Mouse (Mus musculus) kidney, postnatal 36 days (tissue): ENCODE measurements at regions not wholly inside any gene's neighbourhood (a gene's known extent, or its start where the extent isn't known, plus 50 kb on each side); places are given as distances from the start of the nearest gene placed in this dataset.

Experiments used
- DNase-seq, 2 experiments: peaks; one replicate each; pipeline ENCODE4 v3.0.0; 2021 to 2022; ENCODE audit warnings: mixed read lengths in 2 of 2

GRCm38 (mm10) chr11:112982802-112983591, 201.0 kb downstream of the Sox9 start:
- no peak for DNase-seq

DNA sequence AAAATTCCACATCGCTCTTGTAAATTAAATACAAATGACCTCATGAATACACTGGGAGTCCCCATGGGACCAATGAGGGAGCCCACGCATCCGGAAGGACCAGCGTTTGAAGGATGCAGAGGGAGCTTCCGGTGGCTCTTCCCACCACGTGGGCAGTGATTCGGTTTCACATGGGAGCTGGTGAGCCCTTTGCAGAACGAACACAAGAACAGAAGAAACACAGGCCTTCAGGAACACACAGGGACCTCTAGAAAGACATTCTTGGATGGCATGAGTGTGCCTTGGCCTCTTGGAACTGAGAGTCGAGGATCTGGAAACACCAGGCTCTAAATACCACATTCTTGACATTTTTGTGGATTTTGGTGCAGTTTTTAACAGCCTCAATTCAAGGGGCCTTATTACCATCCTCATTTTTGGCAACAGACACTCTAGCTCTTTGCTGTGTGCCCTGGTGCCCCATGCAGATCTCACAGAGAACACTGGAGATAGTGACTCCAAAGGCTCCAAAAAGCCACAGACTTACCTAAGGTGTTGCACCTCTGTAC, 204.1 kb downstream of the Sox9 start:
- no peak for DNase-seq

DNA sequence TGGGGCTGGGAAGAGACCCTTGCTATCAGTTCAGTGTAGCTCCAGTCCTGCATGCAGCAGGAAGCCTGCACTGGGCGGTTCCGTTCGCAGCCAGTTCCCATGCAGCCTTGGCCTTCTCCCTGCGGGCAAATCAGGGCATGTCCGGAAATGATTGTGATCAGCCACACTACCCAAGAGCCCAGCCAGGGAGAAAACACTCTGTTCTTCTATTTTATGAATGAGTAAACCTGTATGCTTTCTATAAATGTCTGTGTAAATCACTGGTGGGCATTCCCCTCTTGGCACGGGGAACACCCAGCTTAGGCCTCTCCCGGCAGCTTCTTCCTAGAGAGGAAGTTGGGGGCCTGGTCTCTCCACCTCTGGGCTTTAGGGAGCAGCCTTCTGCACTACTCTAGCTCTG, 205.8 kb downstream of the Sox9 start:
- peak; percentile 11 to 50 for DNase-seq

- no peak for DNase-seq
Measured at GRCm38 (mm10) chr11:112988900-112989299, 206.9 kb downstream of the Sox9 start.

DNA sequence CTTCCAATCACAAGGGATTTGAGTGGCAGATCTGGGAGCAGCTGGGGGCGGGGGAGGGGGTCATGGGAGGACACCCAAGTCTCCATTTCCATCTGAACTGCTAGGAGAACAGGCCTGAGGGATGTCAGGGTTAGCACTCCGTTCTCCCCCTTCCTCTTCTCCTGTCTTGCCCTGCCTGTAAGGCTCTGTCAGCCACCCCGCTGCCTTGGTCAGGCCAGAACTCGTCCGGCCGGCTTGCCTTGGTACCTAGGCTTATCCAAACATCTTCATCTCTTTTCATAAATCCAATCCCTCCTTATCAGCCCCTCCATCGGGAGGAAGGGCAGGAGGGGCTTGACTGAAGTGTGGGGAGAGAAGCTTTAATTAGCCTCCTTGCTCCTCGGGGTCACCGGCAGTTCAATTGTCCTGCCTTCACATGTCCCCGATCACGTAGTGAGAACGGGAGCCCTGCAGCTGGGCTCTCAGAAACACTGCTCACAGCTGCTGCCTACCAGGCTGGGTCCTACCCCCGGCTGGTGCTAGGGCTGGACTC, 208.0 kb downstream of the Sox9 start:
- no peak for DNase-seq

DNA sequence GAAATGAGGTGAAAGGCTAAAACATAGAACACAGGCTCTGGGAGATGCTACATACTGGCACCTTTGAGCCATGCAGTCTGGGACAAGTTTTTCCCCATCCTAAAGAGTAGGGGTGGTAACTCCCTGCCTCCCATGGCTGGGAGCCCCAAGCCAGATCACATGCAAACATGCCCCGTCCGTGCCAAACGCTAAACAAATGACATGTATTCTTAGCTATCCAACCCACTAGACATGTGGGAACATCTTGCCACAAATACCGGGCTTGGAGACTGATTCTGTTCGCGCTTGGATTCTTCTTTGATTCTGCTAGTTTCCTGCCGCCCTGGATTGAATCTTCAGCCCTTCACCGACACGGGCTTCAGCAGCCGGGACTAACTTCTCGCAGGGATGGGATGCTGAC, 208.7 kb downstream of the Sox9 start:
- DNase-seq = no peak

DNA sequence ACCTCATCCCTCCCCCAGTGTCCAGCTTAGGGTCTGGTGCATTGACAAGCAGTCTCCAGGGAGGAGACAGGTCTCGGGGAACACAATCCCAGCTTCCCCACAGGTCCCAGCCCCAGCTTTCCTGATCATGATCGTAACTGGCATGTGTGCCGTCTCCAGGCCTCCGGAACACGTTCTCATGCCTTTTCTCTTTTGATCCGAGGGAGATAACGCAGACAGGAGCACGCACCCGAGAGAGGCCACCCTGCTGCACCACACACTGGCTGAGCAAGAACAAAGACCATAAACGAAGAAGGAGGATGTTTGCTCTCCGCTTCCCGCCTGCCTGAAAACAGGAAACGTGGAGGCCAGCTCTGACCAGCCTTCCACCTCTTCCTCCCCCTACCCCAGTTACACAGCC, 209.8 kb downstream of the Sox9 start:
- no peak for DNase-seq

DNA sequence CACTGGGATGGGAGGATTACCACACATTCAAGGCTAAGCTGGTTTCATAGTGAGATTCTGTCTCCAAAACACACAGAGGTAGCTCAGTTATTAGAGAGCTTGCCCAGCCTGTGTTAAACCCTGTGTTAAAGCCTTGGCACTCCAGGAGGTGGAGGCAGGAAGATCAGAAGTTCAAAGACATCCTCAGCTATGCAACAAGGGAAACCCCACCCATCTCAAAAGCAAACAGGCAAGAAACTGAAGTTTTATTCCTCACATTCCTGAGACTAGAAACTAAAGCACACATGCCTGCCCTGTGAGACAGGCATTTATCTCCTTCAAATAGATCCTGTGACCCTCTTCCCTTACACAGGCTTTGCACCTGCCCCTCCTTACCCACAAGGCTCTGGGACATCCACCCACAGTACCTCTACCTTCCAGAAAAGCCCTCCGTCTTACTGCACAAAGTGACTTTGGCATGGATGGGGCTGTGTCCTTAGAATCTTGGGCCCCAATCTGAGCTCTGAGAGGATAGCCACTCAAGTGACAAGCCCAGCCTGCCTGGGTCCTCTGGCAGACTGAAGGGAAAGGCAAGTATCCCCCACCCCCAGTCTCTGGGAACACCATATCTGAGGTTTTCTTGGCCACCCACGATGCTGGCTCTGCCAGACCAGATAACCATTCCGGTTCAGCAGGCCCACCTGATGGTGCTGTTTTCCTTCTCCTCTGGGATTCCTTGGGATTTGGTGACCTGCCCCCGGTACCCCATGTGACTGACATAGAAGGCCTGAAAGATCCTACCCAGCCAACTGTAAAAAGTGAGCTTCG, 217.0 kb downstream of the Sox9 start:
- no peak for DNase-seq

DNA sequence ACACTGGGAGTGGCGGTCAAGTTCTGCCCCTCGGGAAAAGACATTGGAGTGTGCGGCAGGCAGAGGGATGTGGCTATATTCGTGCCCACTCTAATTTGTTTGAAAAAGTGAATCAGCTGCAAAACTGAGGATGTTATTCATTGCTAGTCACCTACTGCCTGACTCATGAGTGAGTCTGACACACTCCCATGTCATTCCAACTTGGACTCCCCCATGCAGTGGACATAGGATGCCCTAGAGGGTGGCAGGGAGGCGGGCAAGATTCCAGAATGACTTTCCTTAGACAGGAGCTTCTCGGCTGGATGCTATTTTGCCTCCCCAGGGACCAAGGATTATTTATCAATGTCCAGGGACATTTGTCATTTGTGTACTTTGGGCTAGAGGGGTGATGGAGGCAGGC, 219.0 kb downstream of the Sox9 start:
- DNase-seq = no peak

GRCm38 (mm10) chr11:113005895-113006294, 223.9 kb downstream of the Sox9 start:
- no peak for DNase-seq

GRCm38 (mm10) chr11:113008521-113008920, 226.5 kb downstream of the Sox9 start:
- DNase-seq = peak; percentile 71 to 76

- no peak for DNase-seq
Measured at GRCm38 (mm10) chr11:113009376-113009775, 227.4 kb downstream of the Sox9 start.

GRCm38 (mm10) chr11:113010906-113011305, 228.9 kb downstream of the Sox9 start:
- peak in 1 of 2 experiments; percentile 41 for DNase-seq

- no peak for DNase-seq
Measured at GRCm38 (mm10) chr11:113014186-113015010, 232.4 kb downstream of the Sox9 start.

GRCm38 (mm10) chr11:113015686-113016304, 233.8 kb downstream of the Sox9 start:
- no peak for DNase-seq

DNA sequence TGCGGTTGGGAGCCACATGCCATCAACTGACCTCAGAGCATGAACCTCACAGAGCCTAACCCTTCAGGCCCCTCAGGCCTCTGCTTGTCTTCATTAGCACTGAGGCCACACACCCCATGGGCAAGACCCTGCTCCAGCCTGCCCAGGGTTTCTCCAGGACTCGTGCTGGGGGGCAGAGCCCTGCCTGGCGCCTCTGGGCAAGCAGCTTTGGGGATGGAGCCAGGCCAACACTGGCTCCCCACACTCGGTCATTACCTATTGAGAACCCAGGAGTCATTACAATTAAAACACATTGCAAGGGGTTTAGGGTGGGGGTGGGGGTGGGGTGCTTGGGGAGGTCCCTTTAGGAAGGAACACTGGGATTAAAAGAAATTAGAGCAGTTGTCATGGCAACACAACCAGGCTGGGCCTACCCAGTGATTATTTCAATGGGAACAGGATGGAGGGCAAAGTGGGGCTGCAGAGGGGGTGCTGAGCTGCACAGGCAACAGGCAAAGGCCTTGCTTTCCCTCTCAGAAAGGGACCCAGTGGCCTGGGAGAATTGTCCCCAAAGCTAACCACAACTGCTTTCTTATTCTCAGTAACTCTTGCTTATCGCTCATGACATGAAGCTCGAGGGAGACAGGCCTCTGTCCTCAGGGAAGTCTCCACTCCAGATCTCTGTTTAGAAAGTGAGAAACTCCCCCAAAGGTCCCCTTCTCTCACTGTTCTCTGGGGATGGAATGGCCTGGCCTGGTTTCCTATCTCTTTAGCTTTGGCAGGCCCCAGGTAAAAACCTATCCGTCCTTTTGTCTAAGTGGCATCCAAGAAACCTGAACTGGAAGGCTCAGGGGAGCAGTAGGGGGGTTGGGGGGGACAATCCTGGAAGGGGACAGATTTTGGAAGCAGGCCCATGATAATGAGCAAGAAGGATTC, 235.0 kb downstream of the Sox9 start:
- DNase-seq = no peak

- peak; percentile 35 for DNase-seq
Measured at GRCm38 (mm10) chr11:113021533-113021932, 239.5 kb downstream of the Sox9 start.

- no peak for DNase-seq
Measured at GRCm38 (mm10) chr11:113026994-113027393, 245.0 kb downstream of the Sox9 start.

- no peak for DNase-seq
Measured at GRCm38 (mm10) chr11:113028235-113028919, 246.4 kb downstream of the Sox9 start.

DNA sequence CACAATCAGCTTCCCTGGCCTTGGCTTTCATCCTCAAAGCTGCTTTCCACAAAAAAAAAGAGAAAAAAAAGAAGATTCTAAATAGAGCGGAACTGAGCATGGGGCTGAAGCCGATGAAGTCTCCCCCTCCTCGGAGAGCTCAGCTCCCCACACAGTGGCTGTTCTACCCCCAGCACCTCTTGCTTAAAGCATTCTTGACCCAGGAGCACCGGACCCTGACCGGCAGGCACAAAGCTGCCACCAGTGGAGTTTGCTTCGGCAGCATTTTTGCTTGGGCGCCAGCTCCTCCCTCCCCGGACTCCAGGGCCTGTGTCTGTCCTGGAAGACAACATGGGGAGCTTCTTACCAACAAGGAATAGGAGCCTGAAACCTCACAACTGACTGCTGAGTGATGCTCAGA, 249.4 kb downstream of the Sox9 start:
- peak; percentile 75 to 79 for DNase-seq
